Mouse (Mus musculus) hindbrain, embryonic 13.5 days (tissue): ENCODE results near the gene Iapp. TPM values are rescaled to one million over a fixed set of nuclear protein-coding genes. Genes with fewer than 3 reads are reported as not detected.
"Not testable (repeated sequence)": the region's sequence is repeated elsewhere in the genome, so short reads cannot be mapped to it uniquely, and the experiment has no call there.

ENCODE experiments used
- ATAC-seq: fragments of 200-750 bp; cut with Nextera tagmentation; 2 replicates; pipeline ENCODE4 v1.8.0; 2017; ENCODE audit warnings: moderate TSS enrichment; ENCODE audit not compliant: low FRiP score
- H3K27ac ChIP-seq: fragments of 300-500 bp; sonication (generic); 2 replicates; pipeline ENCODE4 v1.5.1; 2015; ENCODE audit warnings: inconsistent platforms, mild to moderate bottlenecking, moderate library complexity
- H3K27me3 ChIP-seq: fragments of 300-500 bp; sonication (generic); 2 replicates; pipeline ENCODE4 v1.6.1; 2015; ENCODE audit warnings: mild to moderate bottlenecking, inconsistent platforms
- H3K36me3 ChIP-seq: fragments of 300-500 bp; sonication (generic); 2 replicates; pipeline ENCODE4 v1.6.1; 2015; ENCODE audit warnings: mild to moderate bottlenecking, inconsistent platforms
- H3K4me1 ChIP-seq: fragments of 300-500 bp; sonication (generic); replicated peaks from 2 replicates; pipeline ENCODE4 v1.6.1; 2015; ENCODE audit warnings: inconsistent platforms
- H3K4me2 ChIP-seq: fragments of 300-500 bp; sonication (generic); 2 replicates; pipeline ENCODE4 v1.6.1; 2015; ENCODE audit warnings: inconsistent platforms, mild to moderate bottlenecking, moderate library complexity
- H3K4me3 ChIP-seq: fragments of 300-500 bp; sonication (generic); 2 replicates; pipeline ENCODE4 v1.5.1; 2015; ENCODE audit warnings: mild to moderate bottlenecking, inconsistent platforms
- H3K9ac ChIP-seq: fragments of 300-500 bp; sonication (generic); 2 replicates; pipeline ENCODE4 v1.6.1; 2015; ENCODE audit warnings: mild to moderate bottlenecking, inconsistent platforms
- H3K9me3 ChIP-seq: fragments of 300-500 bp; sonication (generic); 2 replicates; pipeline ENCODE4 v1.6.1; 2016; ENCODE audit warnings: inconsistent platforms
- WGBS: fragments of 180-500 bp; shearing (Covaris S2); methylation state at CpG from one replicate; pipeline ENCODE4 v1.1.7; 2015; 5-methylcytosine and 5-hydroxymethylcytosine counted together
- polyA plus RNA-seq: library from polyadenylated mRNA; unstranded; fragments of >200 nt; fragmentation: Nextera tagmentation; extraction: Ambion mirVana; gene quantifications from 2 replicates; pipeline ENCODE4 v1.2.1, GENCODE M21; 2015

The Iapp gene
- polyA plus RNA-seq, 1 experiment from 2014 or later, result 0.81 TPM

DNA sequence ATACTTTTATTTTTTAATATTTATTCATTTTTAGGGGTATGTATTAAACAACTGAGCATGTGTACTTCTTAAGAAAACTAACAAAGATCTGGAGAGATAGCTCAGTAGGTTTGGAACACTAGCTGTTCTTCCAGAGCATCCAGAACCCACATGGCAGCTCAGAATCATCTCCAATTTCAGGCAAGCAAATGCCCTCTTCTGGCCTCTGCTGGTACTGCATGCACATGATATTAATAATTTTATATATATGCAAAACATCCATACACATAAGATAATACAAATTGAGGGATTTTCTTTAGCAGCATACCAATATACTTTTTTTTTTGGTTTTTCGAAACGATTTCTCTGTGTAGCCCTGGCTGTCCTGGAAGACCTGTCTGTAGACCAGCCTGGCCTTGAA lies 45.3 kb downstream of the Iapp start:
- no peaks in the 10 kb centered on the region for H3K9me3 ChIP-seq
- H3K27me3 ChIP-seq, result no peaks in the 10 kb centered on the region
- peaks cover 10% of the 10 kb centered on the region for H3K4me1 ChIP-seq
- H3K36me3 ChIP-seq, result peaks cover 6% of the 10 kb centered on the region
- no peak for ATAC-seq
- H3K27ac ChIP-seq, result no peak overlapping the region
- H3K4me3 ChIP-seq, result no peak overlapping the region
- H3K9ac ChIP-seq, result no peak overlapping the region
- H3K4me2 ChIP-seq, result no peak overlapping the region
- 71% methylated on average over 2 of the region's 2 CpGs for WGBS

DNA sequence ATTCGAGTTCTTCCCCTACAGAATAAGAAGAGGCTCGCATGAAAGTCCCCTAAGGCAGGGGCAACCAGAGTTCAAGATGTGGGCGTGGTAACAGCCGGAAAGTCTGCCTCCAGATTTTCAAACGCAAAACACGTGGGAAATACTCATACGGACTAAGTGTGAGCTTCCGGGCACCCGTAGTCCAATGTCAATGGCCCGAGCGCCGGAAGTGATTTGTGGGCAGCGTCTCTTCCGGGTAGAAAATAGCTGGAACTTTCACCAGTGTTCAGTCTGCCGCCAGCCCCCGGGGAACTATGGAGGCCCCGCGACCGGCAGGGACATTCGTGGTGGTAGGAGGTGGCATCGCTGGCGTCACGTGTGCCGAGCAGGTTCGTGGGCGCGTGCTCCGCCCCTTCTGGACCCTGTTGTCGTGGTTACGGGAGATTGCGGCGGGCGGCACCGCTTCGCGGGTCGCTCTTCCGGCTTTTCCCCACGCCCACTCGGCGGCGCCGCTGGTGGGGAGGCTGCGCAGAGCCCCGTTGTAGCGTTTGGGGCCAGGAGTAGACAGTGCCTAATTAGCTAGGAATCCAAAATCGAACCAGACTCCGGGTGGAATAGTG lies 47.3 kb downstream of the Iapp start, which contains the start of gene Pyroxd1:
TSS of gene Pyroxd1 (plus strand) at position 215 of the 599 bp plus-strand sequence.
- no peaks in the 10 kb centered on the region for H3K27me3 ChIP-seq
- peaks cover 24% of the 10 kb centered on the region for H3K36me3 ChIP-seq
- WGBS, result under 1% methylated on average over 48 of the region's 48 CpGs
- H3K9me3 ChIP-seq, result no peaks in the 10 kb centered on the region
- H3K4me1 ChIP-seq, result peaks cover 10% of the 10 kb centered on the region
- H3K4me2 ChIP-seq, result peak within 1 kb of the TSS; percentile 56
- peak; percentile 95 for ATAC-seq
- H3K9ac ChIP-seq, result peak within 1 kb of the TSS; percentile 78
- peak within 1 kb of the TSS; percentile 73 for H3K4me3 ChIP-seq
- peak within 1 kb of the TSS; percentile 88 for H3K27ac ChIP-seq

DNA sequence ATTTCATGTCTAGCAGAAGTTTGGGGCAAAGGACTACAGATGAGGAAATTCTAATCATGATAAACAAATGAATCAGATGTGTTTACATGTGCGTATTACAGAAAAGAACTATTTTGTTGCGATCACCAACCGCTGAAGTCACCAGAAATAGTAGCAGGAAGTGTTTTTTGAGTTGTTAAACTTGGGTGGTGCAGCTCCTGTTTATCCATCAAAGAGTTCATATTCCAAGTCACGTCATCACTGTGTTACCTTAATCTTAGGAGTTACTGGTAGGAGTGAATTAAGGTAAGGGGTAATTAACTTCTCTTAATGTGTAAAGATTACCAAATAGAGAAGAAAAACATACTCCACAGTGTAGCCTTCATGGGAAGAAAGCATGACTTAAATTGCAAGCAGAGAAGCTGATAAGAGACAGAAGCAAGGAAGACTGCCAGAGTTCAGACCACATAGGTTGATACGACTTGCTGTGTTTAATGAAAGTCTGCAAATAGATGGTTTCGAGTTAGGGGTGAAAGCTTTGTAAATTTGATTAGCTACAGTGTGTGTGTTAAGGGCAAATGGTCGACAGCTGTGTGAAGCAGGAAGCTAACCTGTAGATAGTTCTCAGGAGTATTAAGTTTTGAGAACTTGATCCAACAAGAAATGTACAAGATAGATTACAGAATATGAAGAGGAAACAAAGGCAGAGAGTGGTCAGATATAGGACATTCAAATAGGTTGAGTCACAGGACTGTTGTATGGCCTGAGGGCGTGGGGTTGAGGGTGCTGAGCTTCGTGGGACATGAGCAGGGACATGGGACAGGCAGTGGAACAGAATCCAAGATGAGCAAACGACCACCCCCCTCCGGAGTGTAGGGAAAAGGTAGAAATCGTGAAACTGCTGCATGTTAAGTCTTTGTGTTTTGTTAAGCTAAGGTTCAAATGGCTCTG lies 48.2 kb downstream of the Iapp start:
- H3K4me2 ChIP-seq, result peak overlapping the region; percentile 56
- ATAC-seq, result no peak
- H3K9me3 ChIP-seq, result no peaks in the 10 kb centered on the region
- peak overlapping the region; percentile 73 for H3K4me3 ChIP-seq
- no peaks in the 10 kb centered on the region for H3K27me3 ChIP-seq
- no peak overlapping the region for H3K27ac ChIP-seq
- H3K36me3 ChIP-seq, result peaks cover 33% of the 10 kb centered on the region
- H3K9ac ChIP-seq, result peak overlapping the region; percentile 78
- peaks cover 10% of the 10 kb centered on the region for H3K4me1 ChIP-seq
- WGBS, result 69% methylated on average over 12 of the region's 12 CpGs

GRCm38 (mm10) chr6:142347431-142348385 lies 49.5 kb downstream of the Iapp start:
- H3K9ac ChIP-seq, result no peak overlapping the region
- no peak overlapping the region for H3K4me3 ChIP-seq
- no peaks in the 10 kb centered on the region for H3K27me3 ChIP-seq
- no peaks in the 10 kb centered on the region for H3K9me3 ChIP-seq
- H3K36me3 ChIP-seq, result peaks cover 45% of the 10 kb centered on the region
- H3K4me2 ChIP-seq, result no peak overlapping the region
- WGBS, result 81% methylated on average over 11 of the region's 11 CpGs
- peaks cover 10% of the 10 kb centered on the region for H3K4me1 ChIP-seq
- no peak overlapping the region for H3K27ac ChIP-seq
- no peak for ATAC-seq

DNA sequence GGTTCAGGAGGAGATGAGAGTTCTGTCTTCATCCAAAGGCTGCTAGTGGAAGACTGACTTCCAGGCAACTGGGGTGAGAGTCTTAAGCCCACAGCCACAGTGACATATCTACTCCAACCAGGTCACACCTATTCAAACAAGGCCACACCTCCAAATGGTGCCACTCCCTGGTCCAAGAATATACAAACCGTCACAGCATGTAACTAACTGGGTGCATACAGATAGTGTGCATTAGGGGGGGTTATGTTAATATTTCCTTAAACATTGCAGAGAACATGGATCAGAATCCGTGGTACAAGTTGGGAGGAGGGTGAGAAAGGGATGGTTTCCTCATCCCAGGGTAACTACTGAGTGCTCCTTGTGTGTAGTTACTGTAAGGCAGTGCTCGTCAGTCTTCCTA lies 53.9 kb downstream of the Iapp start:
- not testable (repeated sequence) for H3K4me1 ChIP-seq, ATAC-seq, H3K27ac ChIP-seq, H3K4me2 ChIP-seq, H3K4me3 ChIP-seq, H3K9ac ChIP-seq, H3K9me3 ChIP-seq, H3K27me3 ChIP-seq
- WGBS, result 88% methylated on average over 3 of the region's 3 CpGs
- peaks cover 79% of the 10 kb centered on the region for H3K36me3 ChIP-seq

Other genes starting within 250 kb of the Iapp start
- gene Slco1a6, start 89.9 kb upstream of the Iapp start, polyA plus RNA-seq, result 0.45 and 0.64 TPM in 2 replicates
- gene Slco1a5, start 24.6 kb downstream of the Iapp start, polyA plus RNA-seq, result 0.34 and 0.36 TPM in 2 replicates
- 23.9 and 25.8 TPM in 2 replicates for gene Pyroxd1, start 47.2 kb downstream of the Iapp start, polyA plus RNA-seq
- 28.1 and 29.3 TPM in 2 replicates for gene Recql, start 88.7 kb downstream of the Iapp start, polyA plus RNA-seq
- gene Golt1b, start 88.8 kb downstream of the Iapp start, polyA plus RNA-seq, result 83.2 and 88.5 TPM in 2 replicates
- 3.6 and 9.5 TPM in 2 replicates for gene Spx, start 115.0 kb downstream of the Iapp start, polyA plus RNA-seq
- gene Gys2, start 174.7 kb downstream of the Iapp start, polyA plus RNA-seq, result 0.08 and 0.09 TPM in 2 replicates
- gene Ldhb, start 209.5 kb downstream of the Iapp start, polyA plus RNA-seq, result 510 and 517 TPM in 2 replicates